Mouse (Mus musculus) urinary bladder, postnatal 10 days (tissue): ENCODE data around the gene Elavl1.

Source experiments
- DNase-seq: peaks from one replicate; pipeline ENCODE4 v3.0.0; 2022; ENCODE audit warnings: low spot score

The Elavl1 gene

DNA sequence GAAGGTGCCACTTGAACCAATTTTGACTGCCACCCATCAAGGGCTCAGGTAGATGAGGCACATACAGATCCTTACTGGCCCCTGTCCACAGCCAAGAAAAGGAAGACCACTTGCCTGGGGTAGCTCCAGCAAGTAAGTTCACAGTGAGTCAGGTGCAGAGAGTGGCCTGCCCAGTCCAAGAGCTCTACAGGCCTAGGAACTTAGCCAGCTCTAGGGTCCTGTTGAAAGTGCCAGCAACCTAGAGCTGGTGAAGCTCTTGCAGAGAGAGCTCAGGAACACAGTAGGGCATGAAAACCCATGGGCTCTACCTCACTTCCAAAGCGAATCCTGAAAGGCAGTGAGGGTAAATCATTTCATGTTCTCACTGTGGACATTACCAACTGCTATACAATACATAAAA is 4.8 kb downstream of the Elavl1 start:
- DNase-seq: no peak

DNA sequence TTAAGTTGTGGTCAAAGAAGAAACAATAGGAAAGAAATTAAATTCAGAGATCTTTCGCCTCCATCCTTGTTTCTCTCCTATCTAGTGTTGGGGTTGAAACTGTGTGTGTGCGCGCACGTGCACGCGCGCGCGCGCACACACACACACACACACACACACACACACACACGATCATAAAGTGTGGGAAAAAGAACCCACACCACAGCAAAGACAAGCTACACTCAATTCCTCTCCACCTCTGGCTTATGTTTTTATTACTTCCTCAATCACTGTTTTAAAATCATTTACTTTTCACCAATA is 5.7 kb downstream of the Elavl1 start:
- no peak for DNase-seq

DNA sequence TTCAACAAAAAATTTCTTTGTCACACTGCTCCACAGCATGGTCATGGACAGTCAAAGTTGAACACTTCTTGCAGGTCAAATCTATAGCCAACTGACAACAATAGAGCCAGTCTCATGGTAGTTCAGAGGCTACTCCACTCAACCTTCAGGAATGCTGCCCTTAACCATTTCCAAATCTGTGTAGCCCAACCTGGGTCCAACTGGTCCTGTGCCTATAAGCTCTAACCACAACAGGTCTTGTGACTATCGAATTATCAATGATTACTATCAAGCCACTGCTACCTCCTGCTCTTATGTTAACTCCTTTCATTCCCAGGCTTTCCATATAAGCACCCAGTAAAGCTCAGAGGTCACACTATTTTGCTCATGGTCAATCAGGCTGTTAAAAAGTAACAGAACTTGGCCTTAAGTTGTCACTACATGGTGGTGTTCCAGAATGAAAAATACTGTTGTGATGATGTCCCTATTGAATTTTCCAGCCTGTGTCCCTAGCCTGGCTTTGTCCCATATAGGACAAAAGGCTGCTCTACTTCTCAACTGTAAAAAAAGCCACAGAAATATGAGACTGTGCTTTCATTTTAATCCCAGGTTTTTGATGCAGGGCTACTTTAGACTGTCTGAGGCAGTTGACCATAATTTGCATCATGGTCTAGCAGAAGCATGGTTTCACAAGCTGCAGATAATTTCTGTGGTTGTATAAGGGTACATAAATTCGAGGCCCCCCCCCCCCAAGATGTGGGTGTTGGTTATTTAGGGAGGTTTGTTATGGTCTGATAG is 6.2 kb downstream of the Elavl1 start:
- no peak for DNase-seq

DNA sequence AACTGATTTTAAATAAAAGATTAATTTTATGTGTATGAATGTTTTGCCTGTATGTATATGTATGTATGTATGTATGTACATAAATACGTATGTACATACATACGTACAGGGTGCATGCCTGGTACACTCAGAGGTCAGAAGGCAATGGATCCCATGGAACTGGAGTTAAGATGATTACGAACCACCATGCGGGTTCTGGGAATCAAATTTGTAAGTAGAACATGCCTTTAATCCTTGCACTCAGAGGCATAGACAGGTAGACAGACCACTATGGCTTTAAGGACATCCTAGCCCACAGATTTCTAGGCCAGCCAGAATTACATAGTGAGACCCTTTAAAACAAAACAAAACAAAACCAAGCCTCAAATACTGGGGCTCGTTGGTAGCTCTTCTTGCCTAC is 7.1 kb downstream of the Elavl1 start:
- DNase-seq: no peak

DNA sequence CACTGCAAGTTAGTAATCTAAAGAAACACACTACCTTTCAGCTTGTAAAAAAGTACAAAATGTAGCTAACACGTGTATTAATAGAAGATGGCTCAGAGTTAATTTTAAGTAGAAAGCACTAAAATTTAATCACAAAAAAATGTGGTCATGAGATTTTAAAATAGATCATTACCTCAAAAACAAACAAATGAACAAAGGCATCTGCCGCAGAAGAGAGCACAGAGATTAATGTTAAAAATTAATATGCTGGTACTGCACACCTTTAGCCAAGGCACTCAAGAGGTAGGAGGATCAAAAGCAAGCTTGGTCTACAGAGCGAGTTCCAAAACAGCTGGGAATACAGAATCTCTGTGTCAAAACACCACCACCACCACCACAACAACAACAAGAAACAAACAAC is 10.4 kb downstream of the Elavl1 start:
- no peak for DNase-seq

DNA sequence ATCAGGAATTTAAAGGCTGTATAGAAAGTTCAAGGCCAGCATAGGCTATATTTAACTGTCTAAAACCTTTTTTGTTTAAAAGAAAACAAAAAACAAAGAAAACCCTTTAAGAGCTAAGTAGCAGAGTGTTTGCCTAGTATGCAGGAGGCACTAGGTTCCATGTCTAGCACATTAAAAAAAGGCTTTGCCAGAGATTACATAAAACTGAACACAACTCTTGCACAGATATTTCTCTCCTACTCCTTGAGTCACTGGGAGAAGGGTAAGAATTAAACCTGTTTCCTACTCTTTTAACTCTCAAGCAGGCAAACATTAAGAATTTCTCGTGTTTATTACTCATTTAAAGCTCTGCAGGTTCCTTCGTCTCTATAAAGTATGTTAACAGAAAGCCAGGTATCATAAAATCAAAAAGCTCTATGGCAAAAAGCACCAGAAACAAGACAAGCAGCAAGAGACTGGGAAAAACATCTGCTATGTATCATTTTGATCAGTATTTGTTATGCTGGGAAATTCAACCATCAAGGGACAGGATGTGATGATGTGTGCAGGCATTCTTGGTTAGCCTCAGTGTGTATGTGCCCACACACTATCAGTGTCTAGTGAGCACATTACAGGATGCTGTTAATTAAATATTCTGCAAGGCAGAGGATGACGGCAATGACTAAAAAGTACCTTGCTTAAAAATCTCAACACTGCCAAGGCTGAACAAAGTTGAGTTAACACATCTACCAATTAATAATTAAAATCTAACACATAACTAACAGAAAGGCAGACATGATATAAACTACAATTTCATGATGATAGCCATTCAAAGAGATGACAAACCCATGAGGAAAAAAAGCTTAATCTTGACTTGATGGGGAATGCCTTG is 11.7 kb downstream of the Elavl1 start:
- no peak for DNase-seq

DNA sequence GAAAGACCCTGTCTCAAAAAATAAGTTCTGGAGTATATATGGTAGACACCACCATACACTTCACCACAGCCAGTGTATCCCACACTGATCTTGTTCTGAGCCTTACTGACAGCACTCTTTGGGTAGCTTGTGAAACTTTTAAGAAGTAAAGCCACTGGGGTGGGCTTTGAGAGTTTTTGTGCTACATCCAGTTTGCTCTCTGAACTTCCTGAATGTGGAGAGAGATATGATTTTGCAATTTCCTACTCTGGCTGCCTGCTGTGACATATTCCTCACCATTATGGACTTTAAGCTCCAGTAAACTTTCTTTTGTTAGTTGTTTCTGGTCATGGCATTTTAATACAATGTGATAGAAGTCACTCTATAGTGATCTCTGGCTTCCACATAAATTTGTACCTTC is 13.1 kb downstream of the Elavl1 start:
- DNase-seq: no peak

DNA sequence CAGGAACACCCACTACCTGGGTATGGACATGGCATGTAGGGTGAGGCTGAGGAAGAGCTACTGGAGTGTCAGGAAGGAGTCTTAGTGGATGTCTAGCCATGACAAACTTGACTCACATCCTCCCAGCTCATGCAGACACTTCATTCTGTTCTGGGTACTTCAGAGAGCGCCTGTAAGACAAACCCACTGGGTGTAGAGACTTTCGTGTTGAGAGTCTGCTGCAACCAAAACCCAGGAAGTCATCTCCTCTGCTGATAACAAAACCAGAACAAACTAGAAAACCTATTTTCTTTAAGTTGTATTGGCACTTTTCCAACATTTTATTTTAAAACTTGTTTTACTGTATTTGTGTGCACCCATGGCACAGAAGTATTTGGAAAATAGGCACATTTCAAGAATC is 19.4 kb downstream of the Elavl1 start:
- DNase-seq: no peak

DNA sequence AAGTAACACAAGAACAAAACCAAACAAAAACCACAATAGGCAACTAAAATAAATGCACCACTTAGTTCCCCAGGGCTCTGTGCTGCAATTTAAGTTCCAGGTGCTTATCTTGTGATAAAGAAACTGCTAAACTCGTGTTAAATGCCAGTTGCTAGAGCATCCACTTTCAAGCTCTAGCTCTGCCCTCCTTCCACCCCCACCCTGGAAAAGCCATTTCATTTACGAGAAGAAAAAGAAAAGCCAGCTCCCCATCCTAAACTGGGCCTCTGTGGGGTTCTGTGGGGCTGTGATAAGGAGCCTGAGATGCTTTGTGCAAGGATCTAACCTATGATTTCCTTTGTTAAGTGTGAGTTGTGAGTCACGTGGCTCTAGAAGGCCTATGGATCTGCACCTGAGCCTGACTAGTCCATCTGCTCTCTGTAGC is 21.1 kb downstream of the Elavl1 start:
- no peak for DNase-seq

DNA sequence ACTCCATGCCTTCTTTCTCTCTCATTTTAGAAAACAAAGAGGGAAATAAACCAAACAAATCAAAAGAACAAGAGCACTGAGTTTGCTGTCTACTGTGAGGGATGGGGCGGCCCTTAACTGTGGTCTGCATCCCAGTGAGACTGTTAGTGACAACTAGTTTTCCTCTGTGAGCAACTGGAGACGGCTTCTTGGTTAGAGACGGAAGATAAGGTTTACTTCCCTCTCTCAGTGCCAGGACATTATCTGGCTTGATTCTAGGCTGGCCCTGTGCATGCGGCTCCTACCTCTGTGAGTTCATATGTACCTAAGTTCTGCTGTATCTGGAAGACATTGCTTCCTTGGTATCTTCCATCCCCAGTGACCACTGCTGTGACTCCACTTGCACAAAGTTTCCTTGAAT is 27.4 kb downstream of the Elavl1 start:
- DNase-seq: no peak

DNA sequence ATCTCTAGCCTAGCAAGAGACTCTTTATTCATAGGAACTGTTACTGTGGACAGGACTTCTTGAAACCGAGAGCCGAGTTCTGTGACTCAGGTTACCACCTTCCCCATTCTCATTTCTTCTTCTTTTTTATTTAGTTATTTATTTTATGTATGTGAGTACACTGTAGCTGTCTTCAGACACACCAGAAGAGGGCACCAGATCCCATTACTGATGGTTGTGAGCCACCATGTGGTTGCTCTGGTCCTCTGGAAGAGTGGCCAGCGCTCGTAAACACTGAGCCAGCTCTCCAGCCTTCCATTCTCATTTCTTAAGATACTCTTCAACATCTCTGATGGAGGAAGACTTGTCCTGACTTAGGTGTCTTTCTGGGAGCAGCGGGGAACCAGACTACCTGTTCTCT is 32.5 kb downstream of the Elavl1 start:
- DNase-seq: no peak

DNA sequence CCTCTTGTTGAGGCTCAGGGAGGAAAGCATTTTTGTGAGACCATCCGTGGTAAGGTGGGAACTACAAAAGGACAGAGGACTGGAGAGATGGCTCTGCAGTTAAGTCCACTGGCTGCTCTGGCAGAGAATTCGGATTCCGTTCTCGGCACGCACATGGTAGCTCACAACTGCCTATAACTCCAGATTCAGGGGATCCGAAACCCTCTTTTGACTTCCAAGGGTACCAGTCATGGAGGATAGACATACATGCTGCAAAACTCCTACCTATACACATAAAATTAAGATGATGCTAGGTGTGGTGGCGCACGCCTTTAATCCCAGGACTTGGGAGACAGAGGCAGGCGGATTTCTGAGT is 49.1 kb downstream of the Elavl1 start:
- DNase-seq: no peak

DNA sequence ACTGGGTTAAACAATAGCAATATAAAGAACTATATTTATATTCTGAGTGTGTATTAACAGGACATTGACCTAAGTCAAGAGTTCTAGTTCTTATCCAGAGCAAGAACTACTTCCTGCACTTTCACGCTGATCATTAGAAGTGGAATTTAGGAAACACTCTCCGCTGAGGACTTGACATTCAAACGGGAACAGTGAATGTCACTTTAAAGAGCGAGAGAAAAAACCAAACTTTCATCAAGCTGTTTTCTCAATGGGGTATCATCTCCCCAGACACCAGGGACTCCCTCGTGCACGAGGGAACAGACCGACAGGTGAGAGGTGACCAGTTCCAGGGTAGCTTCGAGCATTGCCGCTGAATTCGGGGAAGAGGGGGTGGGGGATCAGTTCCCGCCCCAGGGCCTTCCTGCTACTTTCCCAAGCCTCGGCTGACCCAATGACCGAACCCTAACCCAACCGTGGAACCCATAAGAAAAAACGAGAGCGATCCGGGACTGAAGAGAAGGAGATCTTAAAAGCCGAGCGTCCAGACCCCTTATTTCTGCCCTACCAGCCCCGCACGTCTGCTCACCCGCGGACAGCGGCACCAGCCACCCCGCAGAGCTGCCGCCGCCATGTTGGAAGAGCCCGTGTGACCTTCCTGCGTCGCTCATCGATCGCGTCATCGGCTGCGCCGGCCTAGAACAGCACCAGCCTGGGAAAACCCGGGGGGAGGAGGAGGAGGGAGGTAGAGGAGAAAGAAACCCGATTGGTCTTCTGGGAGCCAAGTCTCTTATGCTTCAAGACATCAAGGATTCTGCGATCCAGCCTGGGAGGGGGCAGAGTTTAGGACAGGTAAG is 49.7 kb downstream of the Elavl1 start, which contains the start of gene Timm44:
Gene Timm44 (minus strand): TSS at position 639 of the 836 bp plus-strand sequence.
- DNase-seq: peak; percentile 91

DNA sequence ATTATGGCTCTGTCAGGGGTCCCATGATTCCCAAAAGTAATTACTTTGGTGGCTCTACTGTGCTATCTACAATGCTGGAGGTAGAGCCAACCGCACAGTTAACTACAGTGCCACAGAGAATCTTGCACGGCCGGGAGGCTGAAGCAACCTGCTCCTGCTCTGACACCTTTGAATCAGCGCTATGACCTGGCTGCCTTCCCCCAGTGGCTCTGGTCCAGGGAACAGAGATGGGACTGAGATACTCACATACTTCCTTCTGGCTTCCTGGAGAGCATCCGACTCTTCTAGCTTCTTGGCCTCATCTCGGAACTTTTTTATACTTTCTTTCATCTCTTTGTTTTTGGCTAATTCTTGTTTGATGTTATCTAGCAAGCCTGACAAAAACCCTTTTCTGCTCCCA is 55.6 kb downstream of the Elavl1 start:
- no peak for DNase-seq

DNA sequence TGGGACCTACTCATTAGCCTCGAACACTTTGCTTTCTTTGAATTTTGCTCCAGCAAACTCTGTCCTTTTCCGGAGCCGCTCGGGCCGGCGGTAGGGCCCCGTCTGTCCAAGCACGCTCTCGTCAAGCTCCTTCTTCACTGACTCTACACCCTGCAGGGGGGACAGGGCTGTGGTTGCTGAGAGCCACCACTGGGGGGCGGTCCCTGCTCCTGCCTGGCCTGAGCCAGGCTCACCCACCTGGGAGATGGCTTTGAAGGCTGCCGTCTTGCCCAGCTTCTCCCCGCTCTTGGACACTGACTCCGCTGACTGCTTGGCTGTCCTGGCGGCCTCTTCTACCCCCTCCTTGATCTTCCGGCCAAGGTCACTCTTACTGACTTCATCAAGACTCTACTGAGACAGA is 57.6 kb downstream of the Elavl1 start:
- DNase-seq: no peak

DNA sequence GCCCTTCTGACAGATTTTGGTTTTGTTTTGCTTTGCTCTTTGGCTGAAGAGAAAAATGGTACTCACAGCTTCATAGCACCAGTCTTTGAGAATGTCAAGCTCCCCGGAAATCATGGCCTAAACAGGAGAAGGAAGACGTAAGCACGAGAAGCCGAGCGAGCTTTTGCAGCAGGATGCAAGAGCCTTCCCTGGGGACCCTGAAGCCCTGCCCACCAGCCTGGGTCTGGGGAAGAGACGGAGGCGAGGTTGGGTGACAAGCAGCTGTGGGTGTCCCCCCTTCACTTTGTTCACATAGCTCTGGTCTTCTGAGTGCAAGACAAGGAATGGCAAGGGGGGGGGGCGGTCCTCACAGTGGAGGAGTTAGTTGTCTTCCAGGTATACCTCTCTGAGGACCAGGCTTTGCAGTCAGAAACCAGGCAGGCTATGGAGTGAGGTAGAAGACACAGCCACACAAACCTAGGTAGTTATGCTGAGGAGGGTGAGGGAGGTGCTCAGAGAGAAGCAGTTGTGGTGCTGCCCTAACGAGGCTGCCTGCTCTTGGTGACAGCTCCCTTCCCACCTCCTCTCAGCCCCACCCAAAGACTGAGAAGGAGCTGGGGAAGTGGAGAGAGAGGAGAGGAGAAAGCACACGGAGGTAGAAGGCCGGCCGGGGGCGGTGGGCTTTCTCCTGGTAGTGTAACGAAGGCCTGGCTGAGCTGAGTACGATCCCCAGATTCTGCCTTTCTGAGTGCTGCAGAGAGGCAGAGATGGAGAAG is 59.9 kb downstream of the Elavl1 start:
- DNase-seq: no peak

DNA sequence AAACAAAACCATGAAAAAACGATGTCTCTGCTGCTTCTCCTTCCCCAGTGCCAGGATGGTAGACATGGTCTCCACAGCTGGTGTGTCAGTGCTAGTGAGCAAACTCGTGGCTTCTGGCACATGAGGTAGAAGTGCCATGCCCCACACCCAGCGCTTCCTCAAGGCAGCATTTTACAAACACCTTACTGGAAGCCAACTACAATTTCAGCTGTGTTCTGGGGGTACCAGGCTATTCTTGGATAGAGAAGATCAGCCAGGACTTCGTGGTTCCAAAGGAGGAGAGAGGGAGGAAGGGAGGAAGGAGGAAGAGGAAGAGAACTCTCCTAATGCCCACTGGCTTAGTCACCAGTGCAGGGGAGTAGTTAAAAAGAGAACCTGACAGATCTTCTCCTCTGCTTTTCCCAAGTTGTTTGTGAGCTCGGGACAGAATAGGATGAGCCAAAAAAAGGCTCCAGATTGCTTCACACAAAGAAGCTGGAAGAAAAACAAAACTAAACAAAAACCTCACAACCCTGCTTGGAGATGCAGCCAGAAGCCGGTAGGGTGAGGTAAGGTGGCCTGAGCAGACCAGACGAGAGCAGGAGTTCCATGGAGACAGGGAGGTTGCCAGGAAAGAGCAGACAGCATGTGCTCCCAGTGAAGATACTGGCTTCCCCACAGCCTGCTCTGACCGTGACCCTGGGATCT is 62.0 kb downstream of the Elavl1 start:
- no peak for DNase-seq

DNA sequence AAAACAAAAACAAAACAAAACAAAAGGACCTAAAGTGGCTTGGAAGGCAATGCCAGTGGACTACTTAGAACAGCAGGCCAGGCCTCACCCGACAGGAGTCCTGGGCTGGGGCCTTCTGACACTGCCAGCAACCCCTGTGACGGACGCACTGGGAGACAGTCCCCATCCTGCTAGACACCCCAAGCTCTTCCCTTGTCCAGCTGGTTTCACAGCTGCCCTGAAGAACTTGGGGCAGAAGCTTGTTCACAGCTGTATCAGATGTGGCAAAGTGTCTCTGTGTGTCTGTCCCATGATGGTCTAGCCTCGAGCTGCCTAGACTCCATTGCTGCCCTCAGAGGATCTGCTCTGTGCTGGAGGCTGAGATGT is 65.4 kb downstream of the Elavl1 start:
- DNase-seq: no peak

DNA sequence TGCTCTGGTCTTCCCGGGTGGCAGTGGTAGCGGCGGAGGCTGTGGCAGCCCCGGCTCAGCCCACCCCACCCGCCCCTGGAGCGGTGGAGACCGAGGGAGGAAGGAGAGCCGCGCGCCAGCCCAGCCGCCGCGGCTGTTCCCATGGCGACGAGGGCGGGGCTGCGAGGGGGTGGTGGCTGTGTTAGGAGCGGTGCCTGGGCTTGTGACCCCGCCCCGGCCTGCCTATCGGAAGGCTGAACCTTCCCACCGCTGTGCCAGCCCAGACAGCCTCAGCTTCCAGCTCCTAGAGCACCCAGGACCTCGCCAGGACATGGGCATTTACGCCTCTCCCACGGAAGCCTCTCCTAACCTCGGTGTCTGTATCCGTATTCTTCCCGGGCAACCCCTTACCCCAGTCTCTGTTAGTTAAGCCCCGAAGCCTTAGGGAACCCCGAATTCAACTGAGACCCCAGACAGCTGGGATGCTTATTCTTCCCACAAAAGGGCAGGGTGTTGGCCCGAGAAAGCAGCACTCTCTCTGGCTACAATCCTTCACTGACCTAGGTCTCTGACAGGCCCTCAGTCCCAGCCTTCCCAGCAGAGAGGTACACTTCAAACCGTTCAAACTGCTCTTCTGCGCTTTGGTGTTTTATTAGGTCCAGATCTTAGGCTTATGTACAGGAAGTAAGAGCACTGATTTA is 65.9 kb downstream of the Elavl1 start, which contains the start of gene Ctxn1:
Gene Ctxn1 (minus strand): TSS at position 150 of the 680 bp plus-strand sequence.
- DNase-seq: peak; percentile 91

DNA sequence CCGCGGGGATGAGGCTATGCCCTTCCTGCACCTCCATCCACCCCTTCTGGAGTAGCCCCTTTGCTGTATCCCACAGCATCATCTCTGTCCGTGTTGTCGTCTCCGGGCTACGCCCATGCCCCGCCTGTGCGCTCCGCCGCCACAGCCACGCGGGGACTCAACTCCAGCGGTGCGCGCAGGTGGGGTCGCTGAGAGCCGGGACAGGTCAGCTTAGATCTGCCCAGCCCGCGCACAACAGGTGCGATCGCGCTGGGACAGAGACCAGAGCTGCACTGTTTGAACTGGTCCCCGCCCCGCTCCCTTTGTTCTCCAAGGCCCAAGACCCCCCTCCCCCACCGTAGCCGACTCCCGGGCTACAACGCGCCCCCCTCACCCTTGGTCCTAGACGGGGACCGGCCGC is 66.5 kb downstream of the Elavl1 start:
- DNase-seq: no peak

DNA sequence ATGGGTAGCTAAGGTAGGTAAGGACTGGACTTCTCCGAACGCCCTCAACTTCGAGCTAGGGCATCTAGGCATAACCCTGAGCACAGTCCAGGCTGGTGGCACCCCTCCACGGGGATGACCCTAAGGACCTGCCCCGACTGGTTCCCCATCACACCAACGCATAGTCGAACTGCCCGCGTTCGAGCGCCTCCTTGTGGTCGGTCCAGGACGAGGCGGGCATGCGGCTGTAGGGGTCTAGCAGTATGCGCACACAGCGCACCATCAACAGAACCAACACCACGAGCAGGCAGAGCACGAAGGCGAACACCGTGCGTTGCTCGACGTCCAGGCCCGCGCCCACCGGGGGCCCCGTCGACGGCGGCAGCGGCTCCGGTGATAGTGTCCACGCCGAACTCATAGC is 67.0 kb downstream of the Elavl1 start:
- DNase-seq: no peak
